Mouse (Mus musculus) cerebellum, adult 8-10 months (tissue): ENCODE measurements around the gene Mcm6.
"Not testable (repeated sequence)": the region's sequence is repeated elsewhere in the genome, so short reads cannot be mapped to it uniquely, and the experiment has no call there.

Source experiments
- DNase-seq: peaks from one replicate; pipeline ENCODE4 v3.0.0; 2022

The Mcm6 gene

DNA sequence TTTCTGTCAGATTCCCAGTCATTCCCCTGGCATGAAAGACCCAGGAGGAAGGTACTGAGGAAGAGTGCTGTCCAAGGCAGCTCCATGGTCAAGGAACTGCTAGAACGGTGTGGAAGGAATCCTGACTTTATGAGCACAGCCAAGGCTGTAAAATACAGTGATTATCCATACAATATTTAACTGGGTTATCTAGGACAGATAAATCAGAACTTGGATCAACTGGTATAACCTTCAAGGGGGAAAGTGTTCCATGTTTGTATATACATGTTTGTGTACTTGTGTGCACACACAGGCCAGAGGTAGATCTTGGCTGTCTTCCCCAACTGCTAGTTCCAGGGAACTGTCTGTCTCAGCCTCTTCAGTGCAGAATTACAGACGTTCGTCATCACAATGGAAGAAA lies 31.2 kb downstream of the Mcm6 start, which contains the start of gene Lct:
Gene Lct (minus strand): TSS at position 101 of the 400 bp plus-strand sequence.
- no peak for DNase-seq

DNA sequence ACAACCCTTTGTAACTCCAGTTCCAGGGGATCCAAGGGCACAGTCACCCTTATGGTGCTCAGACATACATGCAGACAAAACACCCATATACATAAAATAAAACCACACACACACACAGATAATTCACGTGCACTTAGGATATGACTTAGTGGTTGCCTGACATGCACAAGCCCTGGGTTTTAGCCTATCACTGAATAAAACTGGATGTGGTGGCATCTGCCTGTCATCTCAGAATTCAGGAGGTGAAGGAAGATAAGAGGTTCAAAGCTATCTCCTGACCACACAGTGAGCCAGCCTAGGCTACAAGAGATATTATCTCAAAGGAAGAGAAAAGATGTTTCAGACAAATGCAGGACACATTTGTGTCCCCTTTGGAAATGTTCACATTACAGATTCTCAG lies 32.3 kb downstream of the Mcm6 start:
- no peak for DNase-seq

DNA sequence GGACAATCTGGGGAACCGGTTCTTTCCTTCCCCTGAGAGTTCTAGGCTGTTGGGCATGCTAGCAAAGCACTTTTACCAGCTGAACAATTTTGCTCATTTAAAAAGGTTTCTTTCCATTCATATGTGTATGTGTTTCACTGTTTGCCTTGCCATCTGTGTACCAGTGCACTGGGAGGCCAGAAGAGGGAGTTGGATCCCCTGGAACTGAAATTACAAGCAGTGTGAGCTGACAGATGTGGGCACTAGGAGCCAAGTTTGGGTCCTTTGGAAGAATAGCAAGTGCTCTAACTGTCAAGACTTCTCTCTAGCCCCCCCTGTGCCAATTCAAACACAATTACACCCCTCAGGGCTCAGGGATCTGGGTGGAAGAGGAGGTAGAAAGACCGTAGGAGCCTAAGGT lies 34.7 kb downstream of the Mcm6 start:
- no peak for DNase-seq

DNA sequence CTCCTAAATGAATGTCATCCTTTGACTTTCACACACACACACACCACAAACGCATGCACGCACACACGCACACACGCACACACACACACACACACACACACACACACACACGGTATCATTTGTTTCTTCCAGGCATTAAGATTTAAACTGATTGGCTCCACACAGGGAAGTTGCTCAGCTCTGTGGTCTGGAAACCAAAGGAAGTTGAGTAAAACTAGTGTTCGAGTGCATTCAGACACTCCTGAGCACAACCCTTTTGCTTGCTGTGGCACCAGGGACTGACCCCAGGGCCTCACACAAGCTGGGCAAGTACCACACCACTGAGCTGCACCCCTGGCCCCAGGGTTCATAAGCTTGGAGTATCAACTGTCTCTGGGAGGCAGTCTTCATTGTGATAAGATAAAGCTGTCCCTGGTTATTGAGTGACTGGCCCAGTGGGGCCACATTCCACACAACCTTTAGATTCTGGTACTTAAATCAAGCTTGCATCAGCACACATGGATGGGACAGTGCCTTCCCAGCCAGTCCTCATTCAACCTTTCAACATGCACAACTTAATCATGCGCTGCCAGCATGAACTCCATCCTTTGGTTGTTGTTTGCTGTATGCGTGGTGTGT lies 36.3 kb downstream of the Mcm6 start:
- no peak for DNase-seq

DNA sequence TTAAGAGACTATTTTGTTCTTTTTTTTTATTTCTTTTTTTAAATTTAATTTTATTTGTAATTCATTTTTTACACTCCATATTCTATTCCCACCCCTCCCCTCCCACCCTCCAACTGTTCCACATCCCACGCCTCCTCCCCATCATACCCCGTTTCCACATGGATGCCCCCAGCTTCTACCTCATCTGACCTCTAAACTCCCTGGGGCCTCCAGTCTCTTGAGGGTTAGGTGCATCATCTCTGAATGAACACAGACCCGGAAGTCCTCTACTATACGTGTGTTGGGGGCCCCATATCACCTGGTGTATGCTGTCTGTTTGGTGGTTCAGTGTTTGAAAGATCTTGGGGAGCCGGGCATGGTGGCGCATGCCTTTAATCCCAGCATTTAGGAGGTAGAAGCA lies 40.2 kb downstream of the Mcm6 start:
- DNase-seq: not testable (repeated sequence)

DNA sequence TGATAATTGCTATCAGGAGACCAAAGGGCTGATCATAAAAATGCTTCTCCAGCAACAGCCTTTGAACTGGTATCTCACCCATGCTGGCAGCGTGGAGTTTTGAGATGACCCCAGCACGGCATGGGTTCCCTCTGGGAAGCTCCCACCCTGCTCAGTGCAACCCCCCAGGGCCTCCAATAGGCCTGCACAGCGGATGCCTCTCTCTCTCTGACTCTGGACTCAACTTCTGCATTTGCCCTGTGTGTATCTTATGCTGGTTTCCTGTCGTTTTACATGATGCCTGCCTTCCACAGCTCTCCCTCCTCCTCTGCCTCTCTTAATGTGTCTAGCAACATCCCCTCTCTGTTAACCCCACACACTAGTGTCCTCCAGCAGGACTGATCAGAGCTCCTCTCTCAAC lies 44.8 kb downstream of the Mcm6 start:
- no peak for DNase-seq

DNA sequence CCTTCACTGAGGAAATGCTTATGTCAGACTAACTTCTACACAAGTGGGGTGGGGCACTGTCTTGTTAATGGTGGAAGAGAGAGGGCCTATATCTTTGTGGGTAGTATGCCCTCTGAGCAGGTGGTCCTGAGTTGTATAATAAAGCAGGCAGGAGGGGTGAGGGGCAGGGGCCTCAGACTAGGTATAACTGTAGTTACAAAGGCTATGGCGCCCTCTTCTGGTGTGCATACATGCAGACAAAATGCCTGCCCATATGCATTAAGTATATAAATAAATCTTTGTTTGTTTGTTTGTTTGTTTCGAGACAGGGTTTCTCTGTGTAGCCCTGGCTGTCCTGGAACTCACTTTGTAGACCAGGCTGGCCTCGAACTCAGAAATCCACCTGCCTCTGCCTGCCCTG lies 50.4 kb downstream of the Mcm6 start:
- no peak for DNase-seq

DNA sequence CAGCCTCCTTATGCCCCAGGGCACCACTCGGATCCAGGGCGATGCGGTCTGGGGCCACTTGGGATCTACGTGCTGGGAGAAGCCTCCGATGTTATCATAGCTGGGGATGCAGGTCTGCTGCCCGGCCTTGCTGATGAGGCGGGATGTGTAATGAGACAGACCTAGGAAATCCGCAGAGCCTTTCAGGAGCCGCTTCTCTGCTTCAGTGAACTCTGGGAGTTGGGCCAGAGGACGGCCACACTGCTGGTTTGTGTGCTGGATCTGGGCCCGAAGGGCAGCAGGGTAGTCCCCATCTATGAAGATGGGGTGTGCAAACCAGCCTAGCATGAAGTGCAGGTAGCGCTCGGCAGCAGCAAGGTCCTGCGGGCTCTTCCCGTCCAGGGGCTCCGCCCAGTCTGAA lies 55.6 kb downstream of the Mcm6 start:
- peak; percentile 87 for DNase-seq

DNA sequence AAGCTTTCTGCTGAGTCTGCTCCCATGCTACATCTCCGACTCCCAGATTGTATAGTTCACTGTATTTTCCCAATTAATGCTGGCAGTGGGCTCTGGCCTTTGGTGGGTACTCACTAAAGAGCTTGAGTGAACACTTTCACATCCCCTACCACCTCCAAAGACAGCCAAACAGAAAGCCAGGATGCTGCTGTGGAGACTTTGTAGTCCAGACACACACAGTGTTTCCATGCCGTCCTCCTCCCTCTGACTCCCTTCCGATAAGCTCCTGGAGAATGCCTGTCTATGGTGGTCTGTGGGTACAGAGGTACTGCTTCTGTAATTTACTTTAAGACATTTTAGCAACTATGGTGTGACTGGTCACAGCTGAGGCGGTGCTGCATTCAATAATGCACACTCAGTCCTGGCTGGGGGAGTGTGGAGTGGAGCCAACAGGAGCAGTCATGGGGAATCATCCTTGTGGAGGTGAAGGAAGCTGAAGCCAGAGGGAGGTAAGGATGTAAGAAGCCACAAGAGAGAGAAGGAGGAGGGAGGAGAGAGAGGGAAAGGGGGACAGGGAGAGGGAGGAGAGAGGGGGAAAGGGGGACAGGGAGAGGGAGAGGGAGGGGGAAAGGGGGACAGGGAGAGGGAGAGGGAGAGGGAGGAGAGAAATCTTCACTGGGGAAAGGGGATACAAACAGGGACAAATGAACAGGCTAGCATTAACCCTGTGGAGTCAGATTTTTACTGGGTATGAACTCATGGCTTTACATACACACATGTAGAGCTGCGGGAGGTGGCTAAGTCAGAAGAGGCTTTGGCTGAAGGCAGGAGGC lies 63.5 kb downstream of the Mcm6 start:
- DNase-seq: no peak

DNA sequence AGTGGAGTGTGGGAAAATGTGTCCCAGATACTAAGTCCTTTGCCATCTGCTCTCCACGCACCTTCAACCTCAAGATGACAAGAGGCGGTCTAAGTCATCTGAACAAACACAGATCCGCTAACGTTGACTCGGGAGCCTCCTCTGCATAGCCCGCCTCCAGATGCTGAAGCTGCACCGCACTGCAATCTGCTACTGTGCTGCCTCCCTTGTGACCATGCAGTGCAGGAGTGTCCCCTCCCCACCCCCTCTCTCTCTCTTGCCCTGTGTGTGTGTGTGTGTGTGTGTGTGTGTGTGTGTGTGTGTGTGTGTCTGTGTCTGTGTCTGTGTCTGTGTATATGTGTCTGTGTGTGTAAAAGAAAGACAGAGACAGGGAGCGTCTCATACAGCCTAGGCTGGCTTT lies 64.2 kb downstream of the Mcm6 start:
- DNase-seq: no peak

DNA sequence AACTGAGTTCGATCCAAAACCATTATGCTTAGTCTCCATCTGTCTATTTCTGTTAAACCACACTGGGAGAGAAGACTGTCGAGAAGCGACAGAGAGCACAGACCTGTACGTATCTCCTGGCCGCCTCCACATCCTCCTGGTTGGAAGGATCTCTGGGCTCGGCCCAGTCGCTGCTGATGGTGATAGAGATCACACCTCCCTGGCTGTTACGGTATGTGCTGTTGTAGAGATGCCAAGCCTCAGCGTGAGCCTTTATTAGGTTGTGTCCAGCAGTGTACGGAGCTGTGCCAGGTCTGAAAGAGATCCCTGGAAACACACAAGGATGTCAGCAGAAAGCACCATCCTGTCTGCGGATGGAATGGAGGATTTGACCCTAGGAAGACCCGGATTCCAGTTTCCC lies 65.9 kb downstream of the Mcm6 start:
- DNase-seq: peak; percentile 62

DNA sequence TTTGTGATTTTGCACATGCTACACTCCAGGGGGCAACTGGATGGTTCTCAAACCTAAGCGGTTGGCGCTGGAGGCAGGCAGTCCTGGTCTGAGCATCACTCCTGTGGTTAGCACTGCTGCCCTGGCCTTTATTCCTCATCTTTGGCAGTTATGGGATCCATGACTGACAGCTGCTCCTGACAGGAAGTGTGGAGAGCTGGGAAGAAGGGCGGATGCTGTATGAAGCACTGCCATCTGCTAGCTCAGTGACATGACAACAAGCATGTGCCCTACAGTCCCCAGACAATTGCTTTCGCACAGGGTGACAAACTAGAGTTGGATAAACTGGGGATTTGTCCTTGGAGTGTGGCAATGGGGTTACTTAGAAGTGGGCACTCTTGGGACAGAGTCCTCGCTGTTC lies 69.2 kb downstream of the Mcm6 start:
- DNase-seq: no peak

DNA sequence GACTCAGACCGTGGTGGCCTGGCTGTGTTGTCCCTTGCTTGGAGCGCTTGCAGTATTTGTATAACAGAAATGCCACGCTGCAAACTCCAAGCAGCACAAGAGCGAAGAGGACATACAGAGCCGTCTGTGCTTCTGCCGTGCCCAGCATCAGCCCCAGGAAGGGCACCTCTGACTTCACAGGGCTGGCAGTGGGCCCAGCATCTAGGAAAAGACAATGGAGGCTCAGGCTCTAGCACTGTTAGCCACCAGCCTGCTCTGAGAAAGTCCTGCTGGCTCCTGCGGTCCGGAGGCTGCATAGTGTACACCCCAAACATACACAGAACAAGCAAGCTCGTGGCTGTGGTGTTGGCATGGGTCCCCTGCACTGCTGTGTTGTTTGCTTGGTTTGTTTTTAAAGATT lies 74.3 kb downstream of the Mcm6 start:
- DNase-seq: no peak

DNA sequence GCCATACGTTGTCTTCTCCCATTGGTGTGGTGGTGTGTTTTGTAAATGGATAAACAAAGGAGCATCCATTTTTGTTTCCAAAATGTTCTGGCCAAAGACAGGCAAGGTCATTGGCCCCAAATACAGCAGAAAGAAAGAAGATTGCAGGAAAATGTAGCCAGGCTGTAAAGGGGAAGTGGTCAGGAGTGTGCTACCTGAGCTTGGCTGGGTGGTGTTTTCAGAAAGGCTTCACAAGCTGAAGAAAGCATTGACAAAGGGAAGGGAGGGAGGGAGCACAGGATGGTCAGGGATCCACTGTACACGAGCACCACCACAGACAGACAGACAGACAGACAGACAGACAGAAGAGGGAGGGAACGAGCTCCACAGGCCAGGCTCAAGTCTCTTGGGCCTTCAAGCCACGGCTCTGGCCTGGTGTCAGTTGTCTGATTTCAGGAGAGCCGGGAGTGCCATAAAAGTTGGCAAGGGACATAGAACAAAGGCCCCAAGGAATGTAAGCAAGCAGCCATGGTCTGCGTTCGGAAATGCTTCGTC lies 75.2 kb downstream of the Mcm6 start:
- DNase-seq: no peak

DNA sequence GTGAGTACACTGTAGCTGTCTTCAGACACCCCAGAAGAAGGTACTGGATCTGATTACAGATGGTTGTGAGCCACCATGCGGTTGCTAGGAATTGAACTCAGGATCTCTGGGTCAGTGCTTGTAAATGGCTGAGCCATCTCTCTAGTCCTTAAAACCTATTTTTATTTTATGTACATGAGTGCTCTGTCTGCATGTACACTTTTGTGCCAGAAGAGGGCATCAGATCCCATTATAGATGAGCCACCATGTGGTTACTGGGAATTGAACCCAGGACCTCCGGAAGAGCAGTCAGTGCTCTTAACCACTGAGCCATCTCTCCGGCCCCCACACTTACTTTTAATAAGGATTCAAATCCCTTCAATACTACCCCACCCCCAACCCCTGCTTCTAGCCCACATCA lies 76.5 kb downstream of the Mcm6 start:
- DNase-seq: no peak

DNA sequence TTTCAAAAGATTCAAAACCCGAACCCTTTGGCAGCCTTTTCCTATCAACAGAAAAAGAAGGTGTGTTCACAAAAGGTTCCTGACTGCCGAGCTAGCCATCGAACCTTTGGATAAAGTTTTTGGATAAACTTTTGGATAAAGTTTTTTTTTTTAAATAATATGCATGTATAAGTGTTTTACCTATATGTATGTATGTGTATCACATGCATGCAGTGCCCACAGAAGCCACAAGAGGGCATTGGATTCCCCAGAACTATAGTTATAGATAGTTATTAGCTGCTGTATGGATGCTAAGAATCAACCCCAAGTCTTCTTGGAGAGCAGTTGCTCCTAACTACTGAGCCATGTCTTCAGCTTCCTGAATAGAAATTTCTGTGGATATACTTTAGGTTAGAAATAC lies 77.7 kb downstream of the Mcm6 start:
- no peak for DNase-seq
